Mouse (Mus musculus) megakaryocyte progenitor cell, adult 5-6 weeks (primary cell): ENCODE measurements at regions not wholly inside any gene's neighbourhood (a gene's known extent, or its start where the extent isn't known, plus 50 kb on each side); places are given as distances from the start of the nearest gene placed in this dataset.
"Not testable (repeated sequence)": the region's sequence is repeated elsewhere in the genome, so short reads cannot be mapped to it uniquely, and the experiment has no call there.

Experiments used
- ATAC-seq: replicated peaks from 2 replicates; pipeline ENCODE4 v1.8.0; 2016; ENCODE audit warnings: mild to moderate bottlenecking, moderate TSS enrichment, inconsistent platforms; ENCODE audit not compliant: poor library complexity

- ATAC-seq = not testable (repeated sequence)
Measured at GRCm38 (mm10) chr14:52782832-52783231, 287.3 kb upstream of the Olfr1507 start.

GRCm38 (mm10) chr14:52775816-52776215 is 280.3 kb upstream of the Olfr1507 start:
- peak; percentile 69; the same call in 1 of the 2 replicates for ATAC-seq

GRCm38 (mm10) chr14:52769450-52769849 is 273.9 kb upstream of the Olfr1507 start:
- ATAC-seq = peak; percentile 79

GRCm38 (mm10) chr14:52752159-52752558 is 256.6 kb upstream of the Olfr1507 start:
- ATAC-seq = 0 out of 2 replicates have a peak, but pooled peaks have one; percentile 29

- ATAC-seq = peak; percentile 61
Measured at GRCm38 (mm10) chr14:52726680-52727079, 231.1 kb upstream of the Olfr1507 start.

GRCm38 (mm10) chr14:52724988-52725387 is 229.4 kb upstream of the Olfr1507 start:
- peak; percentile 60 for ATAC-seq

GRCm38 (mm10) chr14:52720640-52721039 is 225.1 kb upstream of the Olfr1507 start:
- ATAC-seq = peak; percentile 88

GRCm38 (mm10) chr14:52700851-52701250 is 205.3 kb upstream of the Olfr1507 start:
- ATAC-seq = peak; percentile 91

GRCm38 (mm10) chr14:52683636-52684035 is 188.1 kb upstream of the Olfr1507 start:
- ATAC-seq = peak; percentile 42; the same call in 1 of the 2 replicates

- ATAC-seq = peak; percentile 50; the same call in 1 of the 2 replicates
Measured at GRCm38 (mm10) chr14:52654355-52654754, 158.8 kb upstream of the Olfr1507 start.

- ATAC-seq = no peak
Measured at GRCm38 (mm10) chr14:52638179-52638578, 142.6 kb upstream of the Olfr1507 start.

GRCm38 (mm10) chr14:52622184-52622583 is 126.6 kb upstream of the Olfr1507 start:
- peak; percentile 76 for ATAC-seq

- peak; percentile 46; the same call in 1 of the 2 replicates for ATAC-seq
Measured at GRCm38 (mm10) chr14:52580319-52580718, 84.8 kb upstream of the Olfr1507 start.

GRCm38 (mm10) chr14:52566920-52567319 is 71.4 kb upstream of the Olfr1507 start:
- ATAC-seq = peak; percentile 42; the same call in 1 of the 2 replicates

GRCm38 (mm10) chr14:52565606-52566005 is 70.1 kb upstream of the Olfr1507 start:
- ATAC-seq = peak; percentile 90

GRCm38 (mm10) chr14:52556340-52556739 is 60.8 kb upstream of the Olfr1507 start:
- not testable (repeated sequence) for ATAC-seq

- ATAC-seq = peak; percentile 26; the same call in 1 of the 2 replicates
Measured at GRCm38 (mm10) chr14:52553399-52553798, 57.9 kb upstream of the Olfr1507 start.

- no peak for ATAC-seq
Measured at GRCm38 (mm10) chr14:52547933-52548332, 52.4 kb upstream of the Olfr1507 start.
